Mouse (Mus musculus): ENCODE data around the gene Kctd11. TPM values are rescaled to one million over a fixed set of nuclear protein-coding genes. Genes with fewer than 3 reads are reported as not detected.

Kctd11 gene
- total RNA-seq, 1 experiment from 2014 or later, result 2.5 TPM

DNA sequence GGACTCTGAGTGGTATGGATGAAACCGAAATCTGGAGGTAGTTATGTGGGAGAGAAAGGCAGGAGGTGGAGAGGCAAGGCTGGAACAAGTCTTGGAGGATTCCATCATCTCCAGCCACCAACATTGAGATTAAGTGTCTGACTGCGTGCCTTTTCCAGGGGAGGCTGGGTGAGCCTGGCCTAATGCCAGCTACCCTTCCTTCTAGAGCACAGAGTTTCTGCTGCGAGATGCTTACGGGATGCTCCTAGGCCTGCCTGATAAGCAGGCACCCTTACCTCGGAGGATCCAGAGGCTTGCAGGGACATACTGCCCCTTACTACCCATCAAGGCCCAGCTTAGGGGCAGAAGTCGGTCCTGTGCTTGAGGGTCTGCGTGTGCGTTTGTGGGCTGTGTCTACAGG lies 47.7 kb downstream of the Kctd11 start:
- no peak for ATAC-seq (replicated peaks; ENCODE audit: insufficient number of reproducible peaks, low FRiP score, low TSS enrichment, poor library complexity, severe bottlenecking)

DNA sequence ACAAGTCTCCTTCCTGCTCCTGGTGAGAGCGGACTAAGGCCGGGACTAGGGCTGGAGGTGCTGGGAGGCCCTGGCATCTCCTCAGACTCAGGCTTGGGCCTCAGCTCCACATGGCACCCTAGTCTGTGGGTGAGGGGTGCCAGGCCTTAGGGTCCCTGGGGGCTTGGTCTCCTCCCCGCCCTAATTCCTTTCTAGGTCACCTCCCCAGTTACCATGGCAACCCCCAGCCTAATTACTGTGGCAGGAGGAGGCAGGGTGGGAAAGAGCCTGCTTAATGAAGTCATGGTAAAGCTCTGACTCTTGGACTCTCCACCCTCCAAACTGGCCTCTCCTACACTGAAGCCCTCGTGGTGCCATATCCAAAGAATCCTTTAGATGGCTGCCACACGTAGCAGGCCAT lies 52.4 kb downstream of the Kctd11 start:
- no peak for ATAC-seq (replicated peaks; ENCODE audit: insufficient number of reproducible peaks, low FRiP score, low TSS enrichment, poor library complexity, severe bottlenecking)

Other genes with a start within 250 kb of the Kctd11 start
- 64.6 to 83.5 TPM (median 67.9 TPM) in 3 replicates for gene Fxr2, start 248.4 kb downstream of the Kctd11 start, total RNA-seq (2017)
- 4.1 to 8.2 TPM in 2 of 3 replicates, not detected in the other for gene Sox15, start 226.1 kb downstream of the Kctd11 start, total RNA-seq (2017)
- 32.9 to 56.3 TPM (median 49.2 TPM) in 3 replicates for gene Mpdu1, start 218.8 kb downstream of the Kctd11 start, total RNA-seq (2017)
- 203 to 221 TPM (median 207 TPM) in 3 replicates for gene Cd68, start 215.3 kb downstream of the Kctd11 start, total RNA-seq (2017)
- gene Eif4a1, start 209.0 kb downstream of the Kctd11 start, total RNA-seq (2017), result 597 to 694 TPM (median 633 TPM) in 3 replicates
- 67.5 to 144 TPM (median 118 TPM) in 3 replicates for gene Senp3, start 199.3 kb downstream of the Kctd11 start, total RNA-seq (2017)
- 40.3 to 90.5 TPM (median 78.8 TPM) in 3 replicates for gene Tnfsf13, start 195.6 kb downstream of the Kctd11 start, total RNA-seq (2017)
- 2.5 to 23.1 TPM (median 10.7 TPM) in 3 replicates for gene Tnfsf12, start 185.6 kb downstream of the Kctd11 start, total RNA-seq (2017)
- gene Tnfsfm13, start 185.3 kb downstream of the Kctd11 start, total RNA-seq (2017), result 23.9 to 50.5 TPM (median 24.3 TPM) in 3 replicates
- gene Polr2a, start 122.8 kb downstream of the Kctd11 start, total RNA-seq (2017), result 21.5 to 120 TPM (median 48.7 TPM) in 3 replicates
- not detected in 3 replicates for gene Slc35g3, start 119.4 kb downstream of the Kctd11 start, total RNA-seq (2017)
- gene Zbtb4, start 115.5 kb downstream of the Kctd11 start, total RNA-seq (2017), result 6.6 to 23.7 TPM (median 7.7 TPM) in 3 replicates
- 2.3 to 5.8 TPM (median 2.7 TPM) in 3 replicates for gene Chrnb1, start 85.5 kb downstream of the Kctd11 start, total RNA-seq (2017)
- 0.64 TPM in 1 of 3 replicates, not detected in the others for gene Fgf11, start 79.5 kb downstream of the Kctd11 start, total RNA-seq (2017)
- gene Tmem102, start 75.8 kb downstream of the Kctd11 start, total RNA-seq (2017), result not detected in 3 replicates
- gene Gm39566, start 66.1 kb downstream of the Kctd11 start, total RNA-seq (2017), result not detected in 3 replicates
- gene Spem2, start 62.9 kb downstream of the Kctd11 start, total RNA-seq (2017), result 0.29 TPM in 1 of 3 replicates, not detected in the others
- not detected in 3 replicates for gene Spem1, start 59.2 kb downstream of the Kctd11 start, total RNA-seq (2017)
- gene Nlgn2, start 43.6 kb downstream of the Kctd11 start, total RNA-seq (2017), result 0.10 to 0.29 TPM (median 0.11 TPM) in 3 replicates
- 35.3 to 85.7 TPM (median 75.7 TPM) in 3 replicates for gene Tmem256, start 42.9 kb downstream of the Kctd11 start, total RNA-seq (2017)
- 0.53 to 3.8 TPM (median 2.8 TPM) in 3 replicates for gene Plscr3, start 35.0 kb downstream of the Kctd11 start, total RNA-seq (2017)
- not detected in 3 replicates for gene Tnk1, start 22.7 kb downstream of the Kctd11 start, total RNA-seq (2017)
- not detected in 3 replicates for gene Tmem95, start 3.4 kb downstream of the Kctd11 start, total RNA-seq (2017)
- 83.6 to 201 TPM (median 84.0 TPM) in 3 replicates for gene Acap1, start 14.1 kb upstream of the Kctd11 start, total RNA-seq (2017)
- 0.87 TPM in 1 of 3 replicates, not detected in the others for gene 2810408A11Rik, start 19.6 kb upstream of the Kctd11 start, total RNA-seq (2017)
- 16.1 to 57.8 TPM (median 24.6 TPM) in 3 replicates for gene Neurl4, start 19.7 kb upstream of the Kctd11 start, total RNA-seq (2017)
- gene Gps2, start 32.5 kb upstream of the Kctd11 start, total RNA-seq (2017), result 85.4 to 110 TPM (median 101 TPM) in 3 replicates
- 255 to 299 TPM (median 276 TPM) in 3 replicates for gene Eif5a, start 40.6 kb upstream of the Kctd11 start, total RNA-seq (2017)
- not detected in 3 replicates for gene Ybx2, start 54.4 kb upstream of the Kctd11 start, total RNA-seq (2017)
- not detected in 3 replicates for gene Slc2a4, start 66.8 kb upstream of the Kctd11 start, total RNA-seq (2017)
- not detected in 3 replicates for gene Cldn7, start 83.4 kb upstream of the Kctd11 start, total RNA-seq (2017)
- 19.4 to 30.8 TPM (median 23.6 TPM) in 3 replicates for gene Ctdnep1, start 99.8 kb upstream of the Kctd11 start, total RNA-seq (2017)
- gene Elp5, start 101.1 kb upstream of the Kctd11 start, total RNA-seq (2017), result 29.0 to 43.7 TPM (median 33.9 TPM) in 3 replicates
- 244 to 340 TPM (median 296 TPM) in 3 replicates for gene Gabarap, start 109.7 kb upstream of the Kctd11 start, total RNA-seq (2017)
- 48.7 to 74.0 TPM (median 57.5 TPM) in 3 replicates for gene Phf23, start 114.4 kb upstream of the Kctd11 start, total RNA-seq (2017)
- 18.6 to 27.1 TPM (median 19.1 TPM) in 3 replicates for gene Dvl2, start 119.2 kb upstream of the Kctd11 start, total RNA-seq (2017)
- 46.9 to 64.6 TPM (median 55.3 TPM) in 3 replicates for gene Acadvl, start 134.0 kb upstream of the Kctd11 start, total RNA-seq (2017)
- gene Dlg4, start 135.5 kb upstream of the Kctd11 start, total RNA-seq (2017), result 3.5 to 20.2 TPM (median 6.5 TPM) in 3 replicates
- not detected in 3 replicates for gene Asgr1, start 172.7 kb upstream of the Kctd11 start, total RNA-seq (2017)
- 2.8 TPM in 1 of 3 replicates, not detected in the others for gene Asgr2, start 211.2 kb upstream of the Kctd11 start, total RNA-seq (2017)
- 0.38 to 0.39 TPM in 2 of 3 replicates, not detected in the other for gene Mgl2, start 248.9 kb upstream of the Kctd11 start, total RNA-seq (2017)

All from monocyte, adult 5-6 weeks (primary cell).